Mouse (Mus musculus) spleen, adult 2 months (tissue): ENCODE measurements at regions not wholly inside any gene's neighbourhood (a gene's known extent, or its start where the extent isn't known, plus 50 kb on each side); places are given as distances from the start of the nearest gene placed in this dataset.

ENCODE experiments used
- DNase-seq, 2 experiments: peaks; one replicate each; pipeline versions ENCODE4 v3.0.0 to v3.0.0-alpha.2; 2012 to 2021; ENCODE audit warnings: low spot score in 2 of 2, low read depth in 1 of 2
- H3K27ac ChIP-seq: fragments of 200-500 bp; 2 replicates; pipeline ENCODE4 v1.5.1; 2012; ENCODE audit warnings: low read length, inconsistent platforms; ENCODE audit not compliant: insufficient read depth
- H3K27me3 ChIP-seq: fragments of 200-500 bp; 2 replicates; pipeline ENCODE4 v1.6.1; 2012; ENCODE audit warnings: mild to moderate bottlenecking, moderate library complexity, low read length, inconsistent platforms; ENCODE audit not compliant: control insufficient read depth, insufficient read depth
- H3K36me3 ChIP-seq: fragments of 200-500 bp; 2 replicates; pipeline ENCODE4 v1.6.1; 2012; ENCODE audit warnings: mild to moderate bottlenecking, low read length, inconsistent platforms; ENCODE audit not compliant: control insufficient read depth, insufficient read depth
- H3K4me1 ChIP-seq: fragments of 200-500 bp; 2 replicates; pipeline ENCODE4 v1.6.1; 2011; ENCODE audit warnings: inconsistent platforms; ENCODE audit not compliant: control insufficient read depth, insufficient read depth, insufficient read length
- H3K4me3 ChIP-seq: fragments of 200-500 bp; 2 replicates; pipeline ENCODE4 v1.5.1; 2011; ENCODE audit warnings: mild to moderate bottlenecking, inconsistent platforms; ENCODE audit not compliant: insufficient read depth, insufficient read length; ENCODE audit errors: extremely low read depth
- CTCF ChIP-seq: fragments of 200-500 bp; IDR thresholded peaks from 2 replicates; pipeline ENCODE4 v1.5.1; 2011; ENCODE audit warnings: mild to moderate bottlenecking, inconsistent platforms; ENCODE audit not compliant: insufficient read depth, insufficient read length, insufficient replicate concordance; ENCODE audit errors: extremely low read depth
- POLR2A ChIP-seq: fragments of 200-500 bp; IDR thresholded peaks from 2 replicates; pipeline ENCODE4 v1.6.1; 2011; ENCODE audit warnings: low read depth, low read length, inconsistent platforms
- WGBS: fragments of 180-500 bp; shearing (Covaris S2); methylation state at CpG from one replicate; pipeline ENCODE4 v1.1.7; 2018; 5-methylcytosine and 5-hydroxymethylcytosine counted together

DNA sequence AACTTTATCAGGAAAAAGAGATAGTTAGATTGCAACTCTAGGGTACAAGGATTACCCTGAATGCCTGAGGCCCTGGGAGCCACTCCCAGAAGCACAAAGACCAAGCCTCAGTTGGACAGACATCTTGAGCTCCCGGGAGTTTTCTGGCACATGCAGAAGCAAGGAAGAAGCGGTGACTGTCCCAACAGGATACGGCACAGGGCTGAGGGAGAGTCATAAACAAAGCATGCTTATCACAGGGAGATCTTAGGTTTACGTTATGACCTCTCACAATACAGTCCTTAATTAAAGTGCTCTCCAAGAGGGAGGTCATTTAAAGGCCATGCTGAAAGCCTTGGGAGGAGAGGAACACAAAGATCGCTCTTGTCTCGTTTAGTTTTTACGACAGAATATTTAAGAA, 143.1 kb downstream of the Gm11361 start:
- TF ChIP-seq CTCF (no peak), POLR2A (no peak)
- Histone ChIP-seq H3K27ac (no peak overlapping the region), H3K27me3 (no peaks in the 10 kb centered on the region), H3K4me3 (no peak overlapping the region), H3K4me1 (no peaks in the 10 kb centered on the region), H3K36me3 (no peaks in the 10 kb centered on the region)
- DNase-seq, result no peak
- 92% methylated on average over 7 of the region's 7 CpGs for WGBS
